Mouse (Mus musculus) ES-E14 (cell line): ENCODE measurements around the gene Fkbp14.

Source experiments
- CHD2 ChIP-seq: IDR thresholded peaks from 2 replicates; pipeline ENCODE4 v1.6.1; 2014; ENCODE audit warnings: mild to moderate bottlenecking, low read depth, low read length, inconsistent platforms
- MAFK ChIP-seq: IDR thresholded peaks from 2 replicates; pipeline ENCODE4 v1.6.1; 2014; ENCODE audit warnings: mild to moderate bottlenecking, low read depth, low read length, inconsistent platforms; ENCODE audit not compliant: insufficient read depth
- ZC3H11A ChIP-seq: IDR thresholded peaks from 2 replicates; pipeline ENCODE4 v1.6.1; 2012; ENCODE audit warnings: low read depth, mild to moderate bottlenecking, inconsistent platforms, low read length, borderline replicate concordance
- ZNF384 ChIP-seq: IDR thresholded peaks from 2 replicates; pipeline ENCODE4 v1.6.1; 2012; ENCODE audit warnings: low read depth, low read length, inconsistent platforms

DNA sequence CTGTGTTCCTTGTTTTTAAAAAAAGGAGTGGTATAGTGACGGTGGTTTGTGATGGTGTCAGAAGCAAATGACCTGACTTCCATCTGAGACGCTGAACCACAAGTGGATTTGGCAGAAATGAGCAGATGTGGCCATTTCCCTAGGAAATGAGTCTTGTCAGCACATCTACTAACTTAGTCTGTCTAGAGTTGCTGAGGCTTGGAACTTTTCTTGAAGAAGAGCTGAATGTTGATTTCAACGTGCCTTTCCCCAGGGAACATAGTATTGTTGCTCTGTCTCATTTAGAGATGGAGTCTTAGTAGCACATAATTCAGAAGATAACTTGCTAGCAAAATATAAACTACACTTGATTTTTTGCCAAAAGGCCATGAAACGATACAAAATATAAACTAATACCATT, 23.2 kb upstream of the Fkbp14 start:
- TF ChIP-seq MAFK: no peak
- no peak for TF ChIP-seq ZNF384
- TF ChIP-seq ZC3H11A: no peak
- no peak for TF ChIP-seq CHD2
